Mouse (Mus musculus): Measurements from ENCODE around the gene Ano1.

- TF ChIP-seq POLR2A (IDR thresholded peaks at IDR 0.05; ENCODE audit: borderline replicate concordance, extremely low read depth, low read depth, low read length) (no peak), CTCF (IDR thresholded peaks at IDR 0.05; ENCODE audit: insufficient read depth, low read length) (no peak)
Observed at GRCm38 (mm10) chr7:144539146-144539545, 212.6 kb downstream of the Ano1 start.

All from lung, adult 2 months (tissue).